Mouse (Mus musculus) CD4-positive, CD25-positive, alpha-beta regulatory T cell, adult 4 months (primary cell): ENCODE measurements around the gene Gm11937. TPM values are rescaled to one million over a fixed set of nuclear protein-coding genes. Genes with fewer than 3 reads are reported as not detected.
"Not testable (repeated sequence)": the region's sequence is repeated elsewhere in the genome, so short reads cannot be mapped to it uniquely, and the experiment has no call there.

Source experiments
- ATAC-seq: one replicate; pipeline ENCODE4 v1.8.0; 2017
- polyA plus RNA-seq, 2 experiments: library from polyadenylated mRNA; unstranded; fragments of 100-300 nt; shearing (Covaris generic); gene quantifications; one replicate each; pipeline ENCODE4 v1.2.1; 2017

The Gm11937 gene
- polyA plus RNA-seq, result not detected

DNA sequence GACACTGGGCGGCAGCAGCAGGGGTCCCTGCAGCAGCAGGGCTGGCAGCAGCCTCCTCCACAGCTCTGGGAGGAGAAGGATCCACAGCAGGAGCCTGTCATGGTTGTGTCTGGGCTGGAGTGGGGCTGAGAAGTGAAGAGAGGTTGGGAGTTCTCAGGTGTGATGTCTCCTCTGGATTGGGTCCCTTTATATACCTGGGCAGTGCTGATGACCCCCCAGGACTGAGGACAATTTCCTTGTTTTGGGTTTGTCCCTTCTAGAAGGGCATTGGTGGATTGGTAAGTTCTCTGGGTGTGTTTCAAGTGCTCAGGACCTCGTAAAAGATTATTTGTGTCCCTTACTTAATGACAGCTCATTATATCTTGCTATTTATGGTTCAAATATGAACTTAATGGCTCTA lies at the start of gene Gm11937:
Gene Gm11937, minus strand, starts transcription at position 101 of the 400 bp plus-strand sequence.
- ATAC-seq, result not testable (repeated sequence)

DNA sequence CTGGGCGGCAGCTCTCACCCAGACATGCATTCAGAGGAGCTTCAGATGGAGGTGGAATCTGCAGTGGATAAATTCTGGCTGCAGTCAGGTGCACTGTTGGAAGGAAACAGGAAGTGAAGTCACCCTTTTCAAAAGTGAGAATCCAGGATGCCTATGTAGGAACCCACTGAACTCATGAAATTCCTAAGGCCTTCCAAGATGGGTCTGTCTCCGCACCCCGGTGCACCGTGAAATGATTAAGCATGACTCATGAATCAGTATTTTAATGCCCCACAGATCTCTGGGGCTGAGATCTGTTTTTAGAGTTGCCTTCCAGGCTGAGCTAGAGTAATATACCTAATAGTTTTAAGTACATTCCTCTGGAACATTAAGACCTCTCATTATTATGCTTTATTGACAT lies 49.3 kb upstream of the Gm11937 start:
- ATAC-seq, result no peak

DNA sequence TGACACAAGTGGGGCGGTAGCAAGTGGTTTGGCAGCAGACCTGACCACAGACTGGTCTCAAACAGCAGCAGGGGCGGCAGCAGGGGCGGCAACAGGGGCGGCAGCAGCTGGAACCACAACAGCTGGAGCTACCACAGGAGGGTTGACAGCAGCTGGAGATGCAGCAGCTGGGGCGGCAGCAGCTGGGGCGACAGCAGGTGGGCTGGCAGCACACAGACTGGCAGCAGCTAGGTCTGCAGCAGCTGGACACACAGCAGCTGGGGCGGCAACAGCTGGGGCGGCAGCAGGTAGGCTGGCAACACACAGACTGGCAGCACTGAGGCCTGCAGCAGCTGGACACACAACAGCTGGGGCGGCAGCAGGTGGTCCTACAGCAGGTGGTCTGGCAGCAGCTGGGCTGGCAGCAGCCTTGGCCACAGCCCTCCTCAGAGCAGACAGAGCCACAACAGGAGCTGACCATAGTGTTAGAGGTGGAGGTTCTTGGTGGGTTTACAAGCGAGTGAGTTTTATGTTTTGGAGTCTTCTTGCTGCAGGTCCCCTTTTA lies 48.5 kb upstream of the Gm11937 start, which contains the start of gene Gm11563:
Gene Gm11563, minus strand, starts transcription at position 494 of the 544 bp plus-strand sequence.
- not testable (repeated sequence) for ATAC-seq

DNA sequence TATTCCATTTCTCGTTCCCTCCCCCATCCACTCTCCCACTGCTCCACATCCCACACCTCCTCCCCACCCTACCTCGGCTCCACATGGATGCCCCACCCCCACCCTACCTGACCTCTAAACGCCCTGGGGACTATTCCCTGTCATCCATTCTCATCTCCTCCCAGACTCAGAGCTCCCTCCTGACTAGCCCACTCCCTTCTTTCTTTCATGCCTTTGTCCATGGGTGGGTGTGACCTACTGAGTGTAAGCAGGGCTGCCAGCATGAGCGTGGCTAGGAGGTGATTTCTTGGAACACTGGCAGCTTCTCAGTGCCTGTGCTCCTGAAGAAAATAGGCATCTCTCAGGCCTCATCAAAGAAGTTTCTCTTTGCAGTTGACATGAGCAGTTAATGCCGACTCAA lies 47.1 kb upstream of the Gm11937 start:
- no peak for ATAC-seq

DNA sequence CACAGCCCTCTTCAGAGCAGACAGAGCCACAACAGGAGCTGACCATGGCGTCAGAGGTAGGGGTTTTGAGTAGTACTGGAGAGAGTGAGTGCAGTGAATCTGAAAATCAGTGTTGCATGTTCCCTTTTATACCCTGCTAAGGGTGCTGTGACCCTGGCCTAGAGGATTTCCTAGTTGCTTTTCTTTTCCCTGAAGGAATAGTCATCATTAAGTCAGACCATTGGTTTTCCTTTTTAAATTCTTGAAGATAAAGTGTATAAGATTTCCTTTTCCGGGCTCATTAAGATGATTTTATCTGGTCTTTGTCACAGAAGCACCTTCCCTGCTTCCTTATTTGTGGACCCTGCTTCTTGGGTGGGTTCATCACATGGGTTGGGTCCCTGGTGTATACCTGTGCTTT lies 40.1 kb upstream of the Gm11937 start, which contains the start of gene Gm11555:
Gene Gm11555, minus strand, starts transcription at position 101 of the 400 bp plus-strand sequence.
- no peak for ATAC-seq

DNA sequence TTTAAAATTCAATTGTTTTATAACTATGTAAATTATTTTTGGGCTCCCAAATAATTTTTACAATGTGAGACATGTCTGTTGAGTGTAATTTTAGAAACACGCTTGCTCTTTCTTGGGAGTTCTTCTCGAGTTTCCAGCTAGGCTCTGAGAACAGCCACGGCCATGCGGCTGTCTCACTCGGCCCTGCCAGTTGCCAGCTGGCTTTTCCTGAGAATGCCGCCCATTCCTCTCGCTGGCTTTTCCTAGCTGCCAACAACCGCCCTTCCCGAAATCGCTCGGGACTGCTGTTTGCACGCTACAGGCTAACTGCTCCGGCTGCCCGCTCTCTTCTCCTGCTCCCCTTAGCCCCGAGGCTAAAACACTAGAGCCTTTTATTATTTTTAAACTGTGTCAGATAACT lies 36.5 kb upstream of the Gm11937 start:
- ATAC-seq, result no peak

DNA sequence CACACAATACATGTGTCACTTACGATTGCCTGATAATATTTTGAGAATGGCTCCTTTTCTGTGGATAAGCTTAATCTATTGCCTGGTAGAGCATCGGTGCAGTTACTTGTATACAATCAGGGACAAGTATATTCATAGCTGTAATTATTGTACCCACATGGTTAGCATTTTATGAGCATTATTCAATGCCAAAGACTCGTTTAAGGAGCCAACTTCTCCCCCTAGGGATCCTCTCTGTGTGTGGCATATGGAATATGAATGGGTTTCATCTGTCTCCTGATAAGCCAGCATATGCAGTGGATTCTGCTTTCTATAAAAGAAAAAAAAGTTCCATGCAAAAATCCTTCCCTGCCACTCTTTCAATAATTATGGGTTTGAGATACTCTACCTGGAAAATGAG lies 34.4 kb upstream of the Gm11937 start:
- ATAC-seq, result no peak

DNA sequence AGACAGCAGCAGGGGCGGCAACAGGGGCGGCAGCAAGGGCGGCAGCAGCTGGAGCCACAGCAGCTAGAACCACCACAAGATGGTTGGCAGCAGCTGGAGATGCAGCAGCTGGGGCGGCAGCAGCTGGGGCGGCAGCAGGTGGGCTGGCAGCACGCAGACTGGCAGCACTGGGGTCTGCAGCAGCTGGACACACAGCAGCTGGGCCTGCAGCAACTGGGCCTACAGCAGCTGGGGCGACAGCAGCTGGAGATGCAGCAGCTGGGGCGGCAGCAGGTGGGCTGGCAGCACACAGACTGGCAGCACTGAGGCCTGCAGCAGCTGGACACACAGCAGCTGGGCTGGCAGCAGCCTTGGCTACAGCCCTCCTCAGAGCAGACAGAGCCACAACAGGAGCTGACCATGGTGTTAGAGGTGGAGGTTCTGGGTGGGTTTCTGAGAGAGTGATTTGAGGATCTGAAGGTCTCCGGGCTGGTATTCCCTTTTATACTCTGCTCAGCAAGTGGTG lies 33.7 kb upstream of the Gm11937 start, which contains the start of gene Krtap4-7:
Gene Krtap4-7, minus strand, starts transcription at position 455 of the 505 bp plus-strand sequence.
- not testable (repeated sequence) for ATAC-seq

DNA sequence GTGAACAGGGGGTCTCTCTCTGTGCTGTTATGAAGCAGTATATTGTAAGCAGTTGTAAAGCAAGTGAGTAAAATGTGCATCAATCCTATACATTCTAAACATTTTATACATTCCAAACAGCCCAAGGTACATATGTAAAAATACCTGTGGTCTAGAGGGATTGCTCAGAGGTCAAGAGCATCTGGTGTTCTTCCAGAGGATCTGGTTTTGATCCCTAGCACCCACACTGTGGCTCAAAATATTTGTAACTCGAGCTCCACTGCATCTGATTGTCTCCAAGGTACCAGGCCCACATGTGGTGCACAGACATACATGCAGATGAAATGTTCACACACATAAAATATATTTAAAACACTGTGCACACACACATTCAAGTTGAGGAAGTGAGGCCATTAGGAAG lies 30.9 kb upstream of the Gm11937 start:
- no peak for ATAC-seq

DNA sequence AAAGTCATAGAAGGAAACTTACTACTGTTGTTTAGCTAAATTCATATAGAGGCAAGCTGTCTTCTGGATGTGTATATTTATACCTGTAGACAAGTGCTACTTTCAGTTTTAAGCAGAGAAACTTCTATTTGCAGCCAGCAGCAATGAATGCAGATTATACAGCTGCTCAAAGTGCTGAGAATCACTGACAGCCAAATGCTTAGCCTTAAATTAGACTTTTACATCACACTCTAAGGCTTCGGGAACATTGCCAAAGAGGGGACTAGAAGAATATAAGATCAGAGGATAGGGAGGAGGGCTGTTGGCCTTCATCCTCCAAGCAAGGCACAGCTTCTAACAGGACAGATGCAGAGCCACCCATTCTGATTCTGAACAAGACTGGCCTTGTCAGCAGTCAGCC lies 27.1 kb upstream of the Gm11937 start:
- no peak for ATAC-seq

DNA sequence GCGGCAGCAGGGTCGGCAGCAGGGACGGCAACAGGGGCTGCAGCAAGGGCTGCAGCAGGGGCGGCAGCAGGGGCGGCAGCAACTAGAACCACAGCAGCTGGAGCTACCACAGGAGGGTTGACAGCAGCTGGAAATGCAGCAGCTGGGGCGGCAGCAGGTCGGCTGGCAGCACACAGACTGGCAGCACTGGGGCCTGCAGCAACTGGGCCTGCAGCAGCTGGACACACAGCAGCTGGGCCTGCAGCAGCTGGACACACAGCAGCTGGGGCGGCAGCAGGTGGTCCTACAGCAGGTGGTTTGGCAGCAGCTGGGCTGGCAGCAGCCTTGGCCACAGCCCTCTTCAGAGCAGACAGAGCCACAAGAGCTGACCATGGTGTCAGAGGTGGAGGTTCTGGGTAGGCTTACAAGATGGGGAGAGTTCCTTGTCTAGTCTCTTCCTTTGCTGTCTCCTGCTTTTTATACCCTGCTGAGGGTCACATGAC lies 24.7 kb upstream of the Gm11937 start, which contains the start of gene Krtap4-2:
Gene Krtap4-2, minus strand, starts transcription at position 432 of the 482 bp plus-strand sequence.
- ATAC-seq, result no peak

DNA sequence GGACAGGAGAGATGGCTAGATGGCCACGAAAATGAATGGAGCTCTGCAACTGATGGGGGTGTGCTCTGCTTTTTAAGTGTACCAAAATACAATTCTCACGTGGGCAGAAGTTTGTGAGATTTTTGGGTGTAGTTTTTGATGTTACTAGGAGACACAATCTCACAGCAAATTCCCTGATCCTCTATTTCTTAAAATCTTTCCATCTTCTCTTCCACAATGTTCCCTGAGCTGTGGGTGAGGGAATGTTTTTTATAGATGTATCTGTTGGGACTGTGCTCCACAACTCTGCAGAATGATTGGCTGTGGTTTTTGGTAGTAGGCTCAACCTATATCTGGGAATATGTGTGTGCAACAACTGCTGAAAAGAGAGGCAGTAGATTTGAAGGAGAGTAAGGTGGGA lies 23.3 kb upstream of the Gm11937 start:
- no peak for ATAC-seq

DNA sequence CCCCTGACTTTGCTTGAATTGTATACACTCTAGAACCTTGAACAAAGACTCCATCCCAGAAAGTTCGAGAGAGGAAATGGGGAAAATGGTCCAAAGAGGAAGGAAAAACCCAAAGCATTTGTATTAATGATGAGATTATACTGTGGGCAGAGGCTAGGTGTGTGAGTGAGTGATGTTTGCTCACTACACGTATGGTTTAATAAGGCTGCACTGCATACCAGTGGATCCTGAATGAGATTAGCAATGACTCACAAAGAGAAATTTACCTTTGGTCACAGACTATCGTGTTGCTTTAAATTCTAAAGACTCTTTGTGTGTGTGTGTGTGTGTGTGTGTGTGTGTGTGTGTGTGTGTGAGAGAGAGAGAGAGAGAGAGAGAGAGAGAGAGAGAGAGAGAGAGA lies 20.9 kb upstream of the Gm11937 start:
- no peak for ATAC-seq

DNA sequence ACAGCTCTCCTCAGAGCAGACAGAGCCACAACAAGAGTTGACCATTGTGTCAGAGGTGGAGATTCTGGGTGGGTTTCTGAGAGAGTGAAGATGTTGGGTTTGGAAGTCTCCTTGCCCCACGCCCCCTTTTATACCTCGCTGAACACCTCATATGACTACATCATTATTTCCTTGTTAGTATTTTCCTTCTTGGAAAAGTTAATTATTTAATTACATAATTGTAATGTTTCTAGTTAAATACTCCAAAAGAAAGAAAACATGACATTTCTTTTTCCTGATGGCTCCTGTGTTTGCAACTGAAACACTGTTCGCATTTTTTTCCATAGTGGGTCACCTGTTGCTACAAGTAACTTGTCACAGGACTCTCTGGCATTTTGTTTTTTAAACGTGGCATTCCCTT lies 18.1 kb upstream of the Gm11937 start, which contains the start of gene Krtap4-1:
Gene Krtap4-1, minus strand, starts transcription at position 101 of the 400 bp plus-strand sequence.
- no peak for ATAC-seq

DNA sequence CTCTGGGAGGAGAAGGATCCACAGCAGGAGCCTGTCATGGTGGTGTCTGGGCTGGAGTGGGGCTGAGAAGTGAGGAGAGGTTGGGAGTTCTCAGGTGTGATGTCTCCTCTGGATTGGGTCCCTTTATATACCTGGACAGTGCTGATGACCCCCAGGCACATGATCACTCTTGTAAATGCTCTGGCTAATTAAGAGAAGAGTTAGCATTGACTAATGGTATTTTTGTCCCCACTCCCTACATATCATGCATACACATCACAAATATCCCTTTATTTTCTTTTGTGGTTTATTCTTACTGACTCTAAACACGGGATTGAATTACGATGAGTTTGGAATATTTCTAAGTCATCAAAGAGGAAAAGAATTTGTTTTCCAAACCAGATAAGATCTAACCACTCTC lies 10.3 kb upstream of the Gm11937 start, which contains the start of gene Gm11562:
Gene Gm11562, minus strand, starts transcription at position 101 of the 400 bp plus-strand sequence.
- no peak for ATAC-seq

DNA sequence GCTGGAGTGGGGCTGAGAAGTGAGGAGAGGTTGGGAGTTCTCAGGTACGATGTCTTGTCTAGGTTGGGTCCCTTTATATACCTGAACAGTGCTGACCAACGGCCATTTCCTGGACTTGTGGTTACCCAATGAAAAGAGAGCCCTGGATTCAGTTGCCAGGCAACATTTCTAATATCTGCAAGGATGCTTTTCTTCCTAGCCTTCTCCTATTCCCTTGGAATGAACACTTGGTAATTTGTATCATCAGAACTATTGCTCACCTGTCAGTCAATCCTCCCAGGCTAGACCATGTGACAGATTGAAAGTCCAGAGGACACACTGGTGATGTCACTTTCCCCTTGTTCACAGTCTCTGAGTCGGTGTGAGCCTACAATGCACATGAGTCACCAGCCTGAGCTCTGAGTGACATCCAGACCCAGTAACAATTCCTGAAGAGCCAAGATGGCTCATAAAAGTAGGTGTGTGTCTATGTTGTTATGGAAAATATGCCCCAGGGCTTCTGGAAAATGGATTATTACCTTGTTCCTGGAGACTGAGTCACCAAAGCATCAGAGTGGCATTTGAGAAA lies 4.9 kb upstream of the Gm11937 start, which contains the start of gene Krtap2-4:
Gene Krtap2-4, minus strand, starts transcription at position 51 of the 568 bp plus-strand sequence.
- no peak for ATAC-seq

DNA sequence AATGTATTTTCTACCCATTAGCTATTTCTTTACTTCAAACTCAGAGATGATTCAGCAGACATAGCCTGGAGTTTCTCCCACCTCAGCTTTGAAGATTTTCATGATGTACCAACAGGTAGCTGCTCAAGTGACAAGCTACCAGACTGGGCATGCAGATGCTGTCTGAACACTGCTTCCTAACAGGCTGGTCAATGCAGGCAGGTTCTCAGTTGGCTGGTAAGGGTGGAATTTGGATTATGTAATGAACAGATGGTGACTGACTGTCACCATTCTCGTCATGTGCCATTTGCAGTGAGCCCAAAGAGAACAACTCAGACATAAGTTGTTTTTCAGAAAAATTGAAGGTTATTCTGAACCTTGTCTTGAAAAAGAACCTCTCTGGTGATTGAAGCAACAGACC lies 863 bp downstream of the Gm11937 start:
- ATAC-seq, result no peak

DNA sequence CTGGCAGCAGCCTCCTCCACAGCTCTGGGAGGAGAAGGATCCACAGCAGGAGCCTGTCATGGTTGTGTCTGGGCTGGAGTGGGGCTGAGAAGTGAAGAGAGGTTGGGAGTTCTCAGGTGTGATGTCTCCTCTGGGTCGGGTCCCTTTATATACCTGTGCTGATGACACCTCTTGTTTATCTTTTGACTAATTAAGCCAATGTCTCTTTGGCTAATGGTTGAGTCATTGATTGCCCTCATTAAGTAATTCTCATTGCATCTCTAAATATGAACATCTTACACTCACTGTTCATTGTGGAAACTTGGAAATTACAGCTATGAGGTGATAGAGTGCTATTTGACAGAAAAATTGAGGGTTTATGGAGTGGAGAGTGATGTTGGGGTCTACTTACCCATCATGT lies 6.8 kb downstream of the Gm11937 start, which contains the start of gene Gm11938:
Gene Gm11938, minus strand, starts transcription at position 101 of the 400 bp plus-strand sequence.
- ATAC-seq, result not testable (repeated sequence)

DNA sequence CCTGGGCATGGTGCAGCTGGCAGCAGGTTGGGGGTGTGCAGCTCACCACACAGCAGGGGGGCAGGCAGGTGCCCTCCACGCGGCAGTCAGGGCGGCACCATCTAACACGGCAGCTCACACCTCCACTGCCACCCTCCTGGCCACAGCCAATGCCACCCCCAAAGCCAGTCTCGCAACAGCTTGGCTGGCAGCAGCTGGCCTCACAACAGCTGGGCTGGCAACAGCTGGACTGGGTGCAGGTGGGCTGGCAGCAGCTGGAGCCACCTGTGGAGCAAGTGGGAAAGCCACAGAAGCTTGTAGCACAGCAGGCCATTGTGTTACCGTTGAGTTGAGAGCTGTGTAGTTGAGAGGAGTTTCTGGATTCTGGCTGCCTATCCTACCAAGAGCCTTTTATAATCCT lies 12.2 kb downstream of the Gm11937 start, which contains the start of gene Krtap9-3:
Gene Krtap9-3, minus strand, starts transcription at position 364 of the 400 bp plus-strand sequence.
- not testable (repeated sequence) for ATAC-seq

DNA sequence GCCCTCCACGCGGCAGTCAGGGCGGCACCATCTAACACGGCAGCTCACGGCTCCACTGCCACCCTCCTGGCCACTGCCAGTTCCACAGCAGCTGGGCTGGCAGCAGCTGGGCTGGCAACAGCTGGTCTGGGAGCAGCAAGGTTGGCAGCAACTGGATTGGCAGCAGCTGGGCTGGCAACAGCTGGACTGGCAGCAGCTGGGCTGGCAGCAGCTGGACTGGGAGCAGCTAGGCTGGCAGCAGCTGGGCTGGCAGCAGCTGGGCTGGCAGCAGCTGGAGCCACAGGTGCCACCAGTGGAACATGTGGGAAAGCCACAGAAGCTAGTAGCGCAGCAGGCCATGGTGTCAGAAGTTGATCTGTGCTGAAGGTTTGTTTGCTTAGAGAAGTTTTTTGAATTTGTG lies 19.0 kb downstream of the Gm11937 start, which contains the start of gene Krtap1-3:
Gene Krtap1-3, minus strand, starts transcription at position 359 of the 400 bp plus-strand sequence.
- no peak for ATAC-seq

DNA sequence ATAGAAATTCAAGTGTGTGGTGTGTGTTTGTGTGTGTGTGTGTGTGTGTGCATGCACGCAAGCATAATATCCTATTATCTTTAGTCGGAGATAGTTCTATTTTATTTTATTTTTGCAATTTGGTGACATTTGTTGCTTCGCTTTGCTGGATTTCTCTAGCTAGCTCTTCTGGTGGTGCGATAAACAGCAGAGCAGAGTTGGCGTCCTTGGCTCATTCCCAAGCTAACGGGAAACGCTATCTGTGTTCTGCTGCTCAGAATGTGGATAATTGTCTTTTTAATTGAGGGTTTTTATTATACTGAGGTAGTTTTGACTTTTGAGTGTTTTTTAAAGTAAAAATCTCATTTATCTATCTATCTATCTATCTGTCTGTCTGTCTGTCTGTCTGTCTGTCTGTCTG lies 24.9 kb downstream of the Gm11937 start:
- no peak for ATAC-seq

DNA sequence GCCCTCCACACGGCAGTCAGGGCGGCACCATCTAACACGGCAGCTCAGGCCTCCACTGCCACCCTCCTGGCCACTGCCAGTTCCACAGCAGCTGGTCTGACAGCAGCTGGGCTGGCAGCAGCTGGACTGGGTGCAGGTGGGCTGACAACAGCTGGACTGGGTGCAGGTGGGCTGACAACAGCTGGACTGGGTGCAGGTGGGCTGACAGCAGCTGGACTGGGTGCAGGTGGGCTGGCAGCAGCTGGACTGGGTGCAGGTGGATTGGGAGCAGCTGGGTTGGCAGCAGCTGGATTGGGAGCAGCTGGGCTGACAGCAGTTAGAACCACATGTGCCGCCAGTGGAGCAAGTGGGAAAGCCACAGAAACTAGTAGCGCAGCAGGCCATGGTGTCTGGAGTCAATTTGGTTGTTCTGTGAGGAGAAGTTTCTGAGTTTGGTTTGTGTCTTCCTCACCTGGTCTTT lies 26.7 kb downstream of the Gm11937 start, which contains the start of gene Krtap1-4:
Gene Krtap1-4, minus strand, starts transcription at position 410 of the 460 bp plus-strand sequence.
- ATAC-seq, result no peak

DNA sequence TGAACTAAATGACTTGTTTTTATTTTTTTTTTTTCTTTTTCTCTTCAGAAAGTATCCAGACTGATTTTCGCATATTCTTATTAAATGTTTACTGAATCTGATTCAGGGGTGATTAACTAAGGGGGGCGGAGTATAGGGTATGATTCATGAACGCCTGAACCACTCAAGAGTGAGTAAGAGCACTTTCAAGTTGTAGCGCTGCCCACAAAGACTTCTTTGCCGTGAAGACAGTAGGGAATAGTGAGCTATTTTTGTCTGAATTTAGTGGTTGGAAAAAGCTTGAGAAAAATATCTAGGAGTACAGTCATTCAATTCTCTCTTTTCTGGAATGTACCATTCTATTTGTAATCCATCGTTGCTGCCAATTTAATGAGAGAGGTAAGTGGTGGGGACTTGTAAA lies 28.4 kb downstream of the Gm11937 start:
- ATAC-seq, result no peak
